Comparison of ENCODE assay signal across 24 mouse cellular contexts in the genomic region with DNA sequence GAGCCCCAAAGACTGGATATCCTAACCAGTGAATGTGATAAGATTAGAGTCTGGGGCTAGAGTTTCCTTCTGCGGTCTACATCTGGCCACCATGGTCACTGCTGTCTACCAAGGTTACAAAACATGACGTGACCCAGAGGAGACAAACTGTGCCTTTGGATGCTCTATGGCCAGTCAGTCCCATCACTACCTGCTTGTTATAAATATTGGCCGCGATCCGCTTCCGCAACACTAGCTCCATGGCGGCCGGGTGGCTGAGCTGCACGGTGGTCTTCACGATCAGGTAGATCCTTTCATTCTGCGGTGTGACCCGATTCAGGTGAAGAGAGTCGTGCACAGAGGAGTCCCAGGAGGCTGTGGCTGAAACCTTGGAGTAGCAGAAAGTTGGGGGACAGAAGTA.
"Had no signal": no experiment of that assay in that cellular context is flagged by ENCODE, and none has a peak within 500 bp of the region (broad histone marks: within the 10 kb centered on the region; RNA-seq: fewer than 3 reads in every experiment).

No protein-coding gene starts in this region.

- H3K27me3 ChIP-seq: heart, embryonic 12.5 days; hindbrain, embryonic 13.5 days; hindbrain, embryonic 15.5 days; limb, embryonic 12.5 days; liver, embryonic 13.5 days; liver, embryonic 15.5 days had no signal

- H3K9ac ChIP-seq: heart, embryonic 12.5 days; hindbrain, embryonic 13.5 days; hindbrain, embryonic 15.5 days; limb, embryonic 12.5 days; liver, embryonic 13.5 days; liver, embryonic 15.5 days had no signal

- H3K4me3 ChIP-seq: heart, embryonic 10.5 days; heart, embryonic 12.5 days; hindbrain, embryonic 10.5 days; hindbrain, embryonic 13.5 days; hindbrain, embryonic 15.5 days; layer of hippocampus, adult 2 months; left cerebral cortex, adult 2 months; limb, embryonic 10.5 days; limb, embryonic 12.5 days; liver, embryonic 13.5 days; liver, embryonic 15.5 days had no signal

- H3K4me2 ChIP-seq: heart, embryonic 12.5 days; hindbrain, embryonic 13.5 days; hindbrain, embryonic 15.5 days; limb, embryonic 12.5 days; liver, embryonic 11.5 days; liver, embryonic 13.5 days; liver, embryonic 15.5 days had no signal

- H3K4me1 ChIP-seq: hindbrain, embryonic 10.5 days; hindbrain, embryonic 13.5 days; hindbrain, embryonic 15.5 days; limb, embryonic 10.5 days; limb, embryonic 12.5 days had no signal

- ATAC-seq: hindbrain, postnatal 0 days; intestine, embryonic 16.5 days had no signal

- H3K9me3 ChIP-seq: heart, embryonic 10.5 days; hindbrain, embryonic 13.5 days; hindbrain, embryonic 15.5 days; limb, embryonic 10.5 days; limb, embryonic 12.5 days; liver, embryonic 13.5 days; liver, embryonic 15.5 days had no signal

- H3K27ac ChIP-seq: heart, embryonic 10.5 days; hindbrain, embryonic 10.5 days; hindbrain, embryonic 13.5 days; hindbrain, embryonic 15.5 days; hindbrain, postnatal 0 days; layer of hippocampus, adult 2 months; left cerebral cortex, adult 2 months; limb, embryonic 10.5 days; limb, embryonic 12.5 days; liver, embryonic 13.5 days; liver, embryonic 15.5 days had no signal

- DNase-seq: gastrocnemius, postnatal 14 days; gastrocnemius, postnatal 36 days; heart, adult 18-20 months; heart, postnatal 10 days; heart, postnatal 36 days; kidney, adult 11 months; kidney, adult 2 months; kidney, postnatal 10 days; kidney, postnatal 4 days; liver; liver, embryonic 13.5 days had no signal
